Mouse (Mus musculus): ENCODE results near the gene Timm13.

- no peak; the same call in 1 of the 2 replicates for TF ChIP-seq CTCF (IDR thresholded peaks at IDR 0.05)
- no peak for TF ChIP-seq EP300 (IDR thresholded peaks at IDR 0.05)
Observed at GRCm38 (mm10) chr10:80880901-80881300, 19.9 kb downstream of the Timm13 start.

Data from lung, postnatal 0 days (tissue).